Mouse (Mus musculus) cerebellum, postnatal 36 days (tissue): Measurements from ENCODE around the gene Abca3.

Experiments used
- DNase-seq, 2 experiments: peaks; one replicate each; pipeline ENCODE4 v3.0.0; 2021 to 2022; ENCODE audit warnings: mixed read lengths in 2 of 2

Gene Abca3

GRCm38 (mm10) chr17:24351760-24352357, at the start of gene Abca3:
Gene Abca3 (plus strand): TSS chr17:24351950.
- DNase-seq, result peak; percentile 98 to 99

- peak; percentile 56 to 58 for DNase-seq
Measured at GRCm38 (mm10) chr17:24307500-24307899, 44.2 kb upstream of the Abca3 start.

GRCm38 (mm10) chr17:24320826-24321225, 30.9 kb upstream of the Abca3 start:
- DNase-seq, result no peak

- no peak for DNase-seq
Measured at GRCm38 (mm10) chr17:24325051-24325450, 26.7 kb upstream of the Abca3 start.

GRCm38 (mm10) chr17:24327656-24328055, 24.1 kb upstream of the Abca3 start:
- DNase-seq, result no peak

GRCm38 (mm10) chr17:24344672-24345071, 7.1 kb upstream of the Abca3 start:
- DNase-seq, result no peak

- DNase-seq, result no peak
Measured at GRCm38 (mm10) chr17:24346831-24347230, 4.9 kb upstream of the Abca3 start.

- no peak for DNase-seq
Measured at GRCm38 (mm10) chr17:24349176-24349575, 2.6 kb upstream of the Abca3 start.

- DNase-seq, result peak; percentile 31 to 54
Measured at GRCm38 (mm10) chr17:24350926-24351759, 607 bp upstream of the Abca3 start, which contains the start of gene Abca17. Gene Abca17 (minus strand): TSS chr17:24351068.

- no peak for DNase-seq
Measured at GRCm38 (mm10) chr17:24352370-24353194, 832 bp downstream of the Abca3 start.

- no peak for DNase-seq
Measured at GRCm38 (mm10) chr17:24353960-24354359, 2.2 kb downstream of the Abca3 start.

GRCm38 (mm10) chr17:24355284-24355683, 3.5 kb downstream of the Abca3 start:
- no peak for DNase-seq

- DNase-seq, result no peak
Measured at GRCm38 (mm10) chr17:24359006-24359405, 7.3 kb downstream of the Abca3 start.

GRCm38 (mm10) chr17:24359903-24360302, 8.2 kb downstream of the Abca3 start:
- DNase-seq, result no peak

GRCm38 (mm10) chr17:24360841-24361240, 9.1 kb downstream of the Abca3 start:
- no peak for DNase-seq

- no peak for DNase-seq
Measured at GRCm38 (mm10) chr17:24361291-24361690, 9.5 kb downstream of the Abca3 start.

- DNase-seq, result no peak
Measured at GRCm38 (mm10) chr17:24362527-24362926, 10.8 kb downstream of the Abca3 start.

- DNase-seq, result peak; percentile 53 to 62
Measured at GRCm38 (mm10) chr17:24364461-24364860, 12.7 kb downstream of the Abca3 start.

GRCm38 (mm10) chr17:24365863-24366262, 14.1 kb downstream of the Abca3 start:
- DNase-seq, result no peak

GRCm38 (mm10) chr17:24375094-24375712, 23.5 kb downstream of the Abca3 start:
- no peak for DNase-seq

GRCm38 (mm10) chr17:24375886-24376285, 24.1 kb downstream of the Abca3 start:
- no peak for DNase-seq

GRCm38 (mm10) chr17:24378496-24378895, 26.7 kb downstream of the Abca3 start:
- DNase-seq, result no peak

GRCm38 (mm10) chr17:24383789-24384188, 32.0 kb downstream of the Abca3 start:
- no peak for DNase-seq
